Mouse (Mus musculus): Measurements from ENCODE around the gene Tarsl2. TPM values are rescaled to one million over a fixed set of nuclear protein-coding genes. Genes with fewer than 3 reads are reported as not detected.

Gene Tarsl2
- total and polyA plus RNA-seq, 3 experiments, result 3.3 to 4.2 (median 4.0) TPM

DNA sequence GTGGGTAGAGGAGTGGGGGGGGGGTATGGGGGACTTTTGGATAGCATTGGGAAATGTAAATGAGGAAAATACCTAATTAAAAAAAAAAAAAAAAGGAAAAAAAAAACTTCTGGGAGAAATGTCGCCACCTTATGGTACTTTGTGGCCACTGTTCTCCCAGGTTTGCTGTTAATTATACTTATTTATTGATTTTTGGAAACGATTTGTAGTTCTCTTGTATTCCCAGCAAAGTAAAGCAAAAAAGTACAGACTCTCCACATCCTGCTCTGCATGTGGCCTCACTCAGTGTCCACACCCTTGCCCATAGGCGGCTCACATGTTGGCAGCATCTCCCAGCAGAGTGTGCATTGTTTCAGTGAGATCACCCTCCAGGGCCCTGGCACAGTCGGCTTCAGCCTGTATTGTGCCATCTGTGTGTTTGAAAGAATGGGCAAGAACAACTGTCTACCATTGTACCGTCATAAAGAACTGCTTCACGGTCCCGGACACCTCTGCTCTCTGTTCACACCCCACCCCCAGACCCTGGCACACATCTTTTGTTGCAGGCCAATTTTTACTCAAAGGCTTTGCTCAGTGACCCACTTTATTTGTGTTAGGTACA, 6.4 kb upstream of the Tarsl2 start:
- Histone ChIP-seq H3K9ac (ENCODE audit: insufficient read depth, low read depth) (no peak overlapping the region), H3K36me3 (replicated peaks in 1 of 2; ENCODE audit: control insufficient read depth in 1 of 2, insufficient read depth in 1 of 2, low read length in 1 of 2) (no peaks in the 10 kb centered on the region), H3K79me2 (replicated peaks; ENCODE audit: control insufficient read depth, extremely low read depth, insufficient read depth, poor library complexity, severe bottlenecking) (no peaks in the 10 kb centered on the region), H3K4me2 (ENCODE audit: insufficient read depth, low read depth, poor library complexity, severe bottlenecking) (no peak overlapping the region), H3K27me3 (replicated peaks) (peaks cover 33% of the 10 kb centered on the region), H3K4me3 (replicated peaks in 1 of 3; ENCODE audit: low read depth in 2 of 3, low read length in 2 of 3, poor library complexity in 1 of 3) (no peak overlapping the region), H3K9me3 (replicated peaks; ENCODE audit: low read length) (no peaks in the 10 kb centered on the region), H3K4me1 (ENCODE audit: control insufficient read depth in 1 of 2, insufficient read depth in 2 of 2) (no peaks in the 10 kb centered on the region), H3K27ac (ENCODE audit: insufficient read depth, low read depth) (no peak overlapping the region)
- TF ChIP-seq ZMIZ1 (IDR thresholded peaks at IDR 0.05; ENCODE audit: low read depth, low read length) (no peak), JUN (IDR thresholded peaks at IDR 0.05; ENCODE audit: insufficient read depth, low read depth, low read length) (no peak), SIN3A (IDR thresholded peaks at IDR 0.05; ENCODE audit: low read length) (no peak), HCFC1 (IDR thresholded peaks at IDR 0.05; ENCODE audit: low read depth, low read length) (no peak), RCOR1 (conservative IDR thresholded peaks at IDR 0.05; ENCODE audit: low read depth, low read length) (no peak), PAX5 (IDR thresholded peaks at IDR 0.05; ENCODE audit: low read length) (no peak), UBTF (IDR thresholded peaks at IDR 0.05; ENCODE audit: low read depth, low read length) (no peak), ZC3H11A (IDR thresholded peaks at IDR 0.05; ENCODE audit: low read depth, low read length) (no peak), USF1 (IDR thresholded peaks at IDR 0.05; ENCODE audit: low read depth, low read length) (no peak), POLR2AphosphoS2 (IDR thresholded peaks at IDR 0.05; ENCODE audit: low read depth, low read length) (no peak), IRF4 (IDR thresholded peaks at IDR 0.05; ENCODE audit: low read depth, low read length) (no peak), ZNF384 (IDR thresholded peaks at IDR 0.05; ENCODE audit: low read depth, low read length) (no peak), MEF2A (IDR thresholded peaks at IDR 0.05; ENCODE audit: borderline replicate concordance, low read depth, low read length) (no peak), BHLHE40 (IDR thresholded peaks at IDR 0.05; ENCODE audit: low read depth, low read length) (no peak), CHD1 (IDR thresholded peaks at IDR 0.05; ENCODE audit: low read depth, low read length) (no peak), KAT2A (IDR thresholded peaks at IDR 0.05; ENCODE audit: insufficient replicate concordance, low read length) (no peak)
- in situ Hi-C loops (cut with MboI; ENCODE audit: low pct_ligation_motif_present, low pct_unique_long_range_greater_than_20kb, low sequenced_read_pairs), result no loop called here
- dilution Hi-C loops (cut with MboI; ENCODE audit: extremely low pct_ligation_motif_present, extremely low pct_unique_long_range_greater_than_20kb, low sequenced_read_pairs), result no loop called here
- DNase-seq (ENCODE audit: extremely low read depth), result no peak

DNA sequence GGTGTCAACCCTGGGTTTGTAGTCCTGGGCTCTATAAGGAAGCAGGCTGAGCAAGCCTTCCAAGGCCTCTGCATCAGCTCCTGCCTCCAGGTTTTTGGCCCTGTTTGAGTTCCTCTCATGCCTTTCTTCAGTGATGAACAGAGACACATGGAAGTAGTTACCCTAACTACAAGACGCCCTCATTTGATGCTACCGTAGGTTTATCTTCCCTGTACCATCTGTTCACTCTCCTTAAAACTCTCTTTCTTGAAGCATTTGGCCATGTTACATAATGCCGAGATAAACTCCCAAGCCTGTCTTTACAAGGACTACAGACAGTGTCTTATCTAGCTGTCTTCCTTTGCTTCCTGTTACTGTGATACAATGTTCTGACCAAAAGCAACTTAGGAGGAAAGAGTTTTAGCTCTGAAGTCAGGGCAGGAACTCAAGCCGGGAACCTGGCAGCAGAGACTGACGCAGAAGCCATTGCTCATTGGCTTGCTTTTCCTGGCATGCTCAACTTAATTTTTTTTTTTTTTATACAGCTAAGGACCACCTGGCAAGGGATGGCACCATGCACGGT, 4.8 kb upstream of the Tarsl2 start:
- Histone ChIP-seq H3K79me2 (replicated peaks; ENCODE audit: control insufficient read depth, extremely low read depth, insufficient read depth, poor library complexity, severe bottlenecking) (no peaks in the 10 kb centered on the region), H3K4me2 (ENCODE audit: insufficient read depth, low read depth, poor library complexity, severe bottlenecking) (no peak overlapping the region), H3K36me3 (replicated peaks in 1 of 2; ENCODE audit: control insufficient read depth in 1 of 2, insufficient read depth in 1 of 2, low read length in 1 of 2) (no peaks in the 10 kb centered on the region), H3K4me3 (replicated peaks in 1 of 3; ENCODE audit: low read depth in 2 of 3, low read length in 2 of 3, poor library complexity in 1 of 3) (no peak overlapping the region), H3K9ac (ENCODE audit: insufficient read depth, low read depth) (no peak overlapping the region), H3K27ac (ENCODE audit: insufficient read depth, low read depth) (no peak overlapping the region), H3K9me3 (replicated peaks; ENCODE audit: low read length) (no peaks in the 10 kb centered on the region), H3K4me1 (ENCODE audit: control insufficient read depth in 1 of 2, insufficient read depth in 2 of 2) (peaks cover 2 to 4% of the 10 kb centered on the region in 2 experiments; a peak in 2 of 4 replicates), H3K27me3 (replicated peaks) (peaks cover 45% of the 10 kb centered on the region)
- TF ChIP-seq MAFK (IDR thresholded peaks at IDR 0.05; ENCODE audit: insufficient replicate concordance, low read length) (no peak), JUND (conservative IDR thresholded peaks at IDR 0.05; ENCODE audit: low read depth, low read length) (no peak), KAT2A (IDR thresholded peaks at IDR 0.05; ENCODE audit: insufficient replicate concordance, low read length) (no peak), SIN3A (IDR thresholded peaks at IDR 0.05; ENCODE audit: low read length) (no peak), HCFC1 (IDR thresholded peaks at IDR 0.05; ENCODE audit: low read depth, low read length) (no peak), TBP (conservative IDR thresholded peaks at IDR 0.05; ENCODE audit: low read depth, low read length) (no peak), MEF2A (IDR thresholded peaks at IDR 0.05; ENCODE audit: borderline replicate concordance, low read depth, low read length) (no peak), TCF12 (IDR thresholded peaks at IDR 0.05; ENCODE audit: low read depth, low read length) (no peak), SMC3 (IDR thresholded peaks at IDR 0.05; ENCODE audit: low read depth, low read length) (no peak), BHLHE40 (IDR thresholded peaks at IDR 0.05; ENCODE audit: low read depth, low read length) (no peak)
- in situ Hi-C loops (cut with MboI; ENCODE audit: low pct_ligation_motif_present, low pct_unique_long_range_greater_than_20kb, low sequenced_read_pairs) (no loop called here), dilution Hi-C loops (cut with MboI; ENCODE audit: extremely low pct_ligation_motif_present, extremely low pct_unique_long_range_greater_than_20kb, low sequenced_read_pairs) (no loop called here)
- no peak for DNase-seq (ENCODE audit: extremely low read depth)

All from CH12.LX (cell line).